Mouse (Mus musculus) frontal cortex, postnatal 25 days (tissue): Measurements from ENCODE around the gene Tgm3.

Source experiments
- DNase-seq, 2 experiments: peaks; one replicate each; pipeline ENCODE4 v3.0.0; 2022; ENCODE audit warnings: low spot score in 2 of 2

Tgm3 gene

DNA sequence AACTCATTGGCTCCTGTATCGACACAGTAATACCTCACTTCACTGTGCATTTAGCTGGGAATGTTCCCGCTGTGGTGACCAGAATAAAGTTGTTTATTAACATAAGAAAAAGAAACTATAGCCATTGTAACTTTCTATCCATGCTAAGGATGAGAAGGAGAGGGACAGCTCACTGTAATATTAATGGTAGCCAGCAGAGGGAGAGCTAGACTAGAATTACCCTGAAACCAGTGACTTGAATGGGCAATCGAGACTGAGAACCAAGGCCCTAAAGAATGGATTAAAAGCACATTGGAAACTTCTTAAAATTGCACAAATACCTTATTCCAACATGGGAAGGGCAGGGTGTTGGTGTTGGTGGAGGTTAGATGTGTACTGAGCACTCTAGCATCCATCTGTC is 56.1 kb downstream of the Tgm3 start:
- no peak for DNase-seq

DNA sequence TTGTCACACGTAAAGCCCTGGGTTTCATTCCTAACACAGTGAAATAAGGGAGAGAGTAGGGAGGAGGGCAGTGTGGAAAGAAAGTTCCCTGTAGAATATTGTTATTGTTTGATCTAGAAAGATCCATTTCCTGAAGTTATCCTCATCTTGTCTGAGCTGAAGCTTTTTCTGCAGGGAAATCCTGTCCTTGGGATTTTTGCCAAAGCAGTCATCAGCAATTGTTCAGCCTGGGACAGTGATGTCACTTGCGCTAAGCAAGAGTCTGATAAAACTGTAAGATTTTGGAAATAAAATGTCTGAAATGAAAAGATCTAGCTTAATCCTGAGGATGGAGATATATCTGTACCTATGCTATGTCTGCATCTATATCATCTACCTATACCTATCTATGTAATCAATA is 58.2 kb downstream of the Tgm3 start:
- DNase-seq, result no peak
